Mouse (Mus musculus) liver, adult 2 months (tissue): Measurements from ENCODE around the gene Pbx2. TPM values are rescaled to one million over a fixed set of nuclear protein-coding genes. Genes with fewer than 3 reads are reported as not detected.

Experiments
- DNase-seq: peaks from one replicate; pipeline ENCODE4 v3.0.0-alpha.2; 2011; ENCODE audit warnings: low read depth, low spot score; ENCODE audit errors: extremely low read depth
- H3K27ac ChIP-seq: fragments of 200-500 bp; replicated peaks from 2 replicates; pipeline ENCODE4 v1.5.1; 2012; ENCODE audit warnings: low read depth, mild to moderate bottlenecking, control low read depth, inconsistent platforms, low read length; ENCODE audit not compliant: insufficient read depth
- H3K27me3 ChIP-seq: fragments of 200-500 bp; 2 replicates; pipeline ENCODE4 v1.6.1; 2012; ENCODE audit warnings: mild to moderate bottlenecking, moderate library complexity, low read length, inconsistent platforms; ENCODE audit not compliant: control insufficient read depth, insufficient read depth
- H3K36me3 ChIP-seq: fragments of 200-500 bp; 2 replicates; pipeline ENCODE4 v1.6.1; 2012; ENCODE audit warnings: low read length, inconsistent platforms; ENCODE audit not compliant: control insufficient read depth, insufficient read depth
- H3K4me1 ChIP-seq: fragments of 200-500 bp; 2 replicates; pipeline ENCODE4 v1.6.1; 2011; ENCODE audit warnings: low read length; ENCODE audit not compliant: control insufficient read depth, insufficient read depth
- H3K4me3 ChIP-seq: fragments of 200-500 bp; 2 replicates; pipeline ENCODE4 v1.5.1; 2011; ENCODE audit warnings: low read depth, mild to moderate bottlenecking, control low read depth, low read length, moderate library complexity; ENCODE audit not compliant: insufficient read depth
- H3K79me2 ChIP-seq: fragments of 200-500 bp; 2 replicates; pipeline ENCODE4 v1.6.1; 2012; ENCODE audit warnings: inconsistent platforms, mild to moderate bottlenecking, low read length, moderate library complexity; ENCODE audit not compliant: control insufficient read depth, insufficient read depth
- H3K9ac ChIP-seq: fragments of 200-500 bp; 2 replicates; pipeline ENCODE4 v1.6.1; 2012; ENCODE audit warnings: low read depth, mild to moderate bottlenecking, control low read depth, inconsistent platforms, low read length
- CTCF ChIP-seq: fragments of 200-500 bp; IDR thresholded peaks from 2 replicates; pipeline ENCODE4 v1.5.1; 2011; ENCODE audit warnings: low read depth, low read length, control low read depth
- POLR2A ChIP-seq: fragments of 200-500 bp; IDR thresholded peaks from 2 replicates; pipeline ENCODE4 v1.6.1; 2011; ENCODE audit warnings: low read length, control low read depth; ENCODE audit not compliant: insufficient read depth; ENCODE audit errors: extremely low read depth
- WGBS: fragments of 180-500 bp; shearing (Covaris S2); methylation state at CpG from one replicate; pipeline ENCODE4 v1.1.7; 2018; 5-methylcytosine and 5-hydroxymethylcytosine counted together
- polyA plus RNA-seq: library from polyadenylated mRNA; depleted of rRNA; stranded (reverse); fragments of >200 nt; gene quantifications from 2 replicates; pipeline ENCODE4 v1.2.3, GENCODE M21; 2012
- total RNA-seq: library from RNA; depleted of rRNA; stranded (reverse); fragments of >200 nt; gene quantifications from 2 replicates; pipeline ENCODE4 v1.2.3, GENCODE M21; 2014

Gene Pbx2
- total and polyA plus RNA-seq, 2 experiments = 10.9 to 21.1 TPM

DNA sequence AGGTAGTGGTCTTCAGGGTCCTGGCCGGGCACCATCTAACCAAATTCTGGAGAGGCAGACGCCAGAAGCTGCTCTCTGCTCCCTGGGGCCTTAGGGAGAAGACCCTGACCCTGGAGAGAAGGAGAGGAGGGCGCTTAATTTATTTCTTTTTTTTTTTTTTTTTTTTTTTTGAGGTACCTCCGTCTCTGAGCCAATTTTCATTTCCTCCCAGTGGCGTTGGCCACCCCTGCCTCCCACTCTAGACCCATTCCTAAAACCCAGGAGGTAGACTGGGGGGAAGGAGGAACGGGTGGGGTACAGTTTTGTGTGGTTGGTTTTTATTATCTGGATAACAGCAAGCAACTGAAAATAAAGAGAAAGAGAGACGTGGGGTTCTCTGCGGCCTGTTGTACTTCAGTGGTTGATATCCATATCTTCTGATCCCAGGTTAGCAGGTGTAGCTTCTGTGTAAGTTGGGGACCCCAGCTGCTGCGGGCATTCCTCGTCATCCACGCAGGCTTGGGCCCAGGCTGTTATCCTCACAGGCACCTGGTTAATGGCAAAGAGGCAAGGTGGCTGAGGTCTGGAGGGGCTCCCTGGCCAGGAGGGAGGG lies 22.1 kb downstream of the Pbx2 start:
- Histone ChIP-seq H3K4me3 (no peak overlapping the region), H3K27me3 (no peaks in the 10 kb centered on the region), H3K36me3 (no peaks in the 10 kb centered on the region; the same call in 1 of the 2 replicates), H3K79me2 (no peaks in the 10 kb centered on the region), H3K27ac (no peak overlapping the region), H3K9ac (no peak overlapping the region), H3K4me1 (no peaks in the 10 kb centered on the region)
- TF ChIP-seq CTCF (no peak), POLR2A (no peak)
- no peak for DNase-seq
- WGBS = 86% methylated on average over 11 of the region's 11 CpGs

- Histone ChIP-seq H3K4me1 (no peaks in the 10 kb centered on the region), H3K79me2 (no peaks in the 10 kb centered on the region), H3K4me3 (no peak overlapping the region), H3K27me3 (no peaks in the 10 kb centered on the region), H3K27ac (no peak overlapping the region), H3K36me3 (no peaks in the 10 kb centered on the region; the same call in 1 of the 2 replicates), H3K9ac (no peak overlapping the region)
- no peak for DNase-seq
- WGBS = 93% methylated on average over 10 of the region's 10 CpGs
- TF ChIP-seq CTCF (no peak), POLR2A (no peak)
Measured at GRCm38 (mm10) chr17:34613830-34614229, 22.8 kb downstream of the Pbx2 start.

- TF ChIP-seq POLR2A (no peak), CTCF (no peak)
- no peaks in the 10 kb centered on the region; the same call in 1 of the 2 replicates for H3K36me3 ChIP-seq
- H3K79me2 ChIP-seq = no peaks in the 10 kb centered on the region
- H3K4me1 ChIP-seq = no peaks in the 10 kb centered on the region
- DNase-seq = no peak
- H3K27ac ChIP-seq = no peak within 1 kb of the TSS
- WGBS = 90% methylated on average over 6 of the region's 6 CpGs
- H3K9ac ChIP-seq = no peak within 1 kb of the TSS
- no peak within 1 kb of the TSS for H3K4me3 ChIP-seq
- H3K27me3 ChIP-seq = no peaks in the 10 kb centered on the region
Measured at GRCm38 (mm10) chr17:34615871-34616270, 24.8 kb downstream of the Pbx2 start, which contains the start of gene Egfl8. Gene Egfl8, minus strand, starts transcription at chr17:34615971.

DNA sequence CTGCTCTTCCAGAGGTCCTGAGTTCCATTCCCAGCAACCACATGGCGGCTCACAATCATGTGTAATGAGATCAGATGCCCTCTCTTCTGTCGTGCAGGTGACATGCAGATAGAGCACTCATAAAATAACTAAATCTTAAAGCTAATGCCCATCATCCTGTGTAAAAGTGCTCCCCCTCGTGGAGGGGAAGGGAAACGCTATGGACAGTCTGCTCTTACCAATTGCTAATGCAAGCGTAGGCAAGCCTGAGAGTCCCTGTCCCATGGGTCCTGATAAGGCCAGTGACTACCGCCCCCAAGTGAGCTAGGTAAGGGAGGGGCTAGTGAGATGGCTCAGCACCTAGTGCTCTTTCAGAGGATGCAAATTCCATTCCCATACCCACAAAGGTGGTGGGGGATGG lies 27.9 kb downstream of the Pbx2 start:
- Histone ChIP-seq H3K27me3 (no peaks in the 10 kb centered on the region), H3K79me2 (no peaks in the 10 kb centered on the region), H3K4me1 (no peaks in the 10 kb centered on the region), H3K4me3 (no peak overlapping the region), H3K36me3 (peaks cover 10% of the 10 kb centered on the region), H3K27ac (no peak overlapping the region), H3K9ac (no peak overlapping the region)
- TF ChIP-seq POLR2A = no peak
- peak; percentile 69 for TF ChIP-seq CTCF
- WGBS = 19% methylated on average over 6 of the region's 6 CpGs
- peak; percentile 61 for DNase-seq

GRCm38 (mm10) chr17:34621006-34621405 lies 29.9 kb downstream of the Pbx2 start:
- 52% methylated on average over 8 of the region's 8 CpGs for WGBS
- Histone ChIP-seq H3K9ac (no peak overlapping the region), H3K27me3 (no peaks in the 10 kb centered on the region), H3K27ac (no peak overlapping the region), H3K4me1 (no peaks in the 10 kb centered on the region), H3K79me2 (no peaks in the 10 kb centered on the region), H3K36me3 (peaks cover 11% of the 10 kb centered on the region), H3K4me3 (no peak overlapping the region)
- TF ChIP-seq CTCF (no peak), POLR2A (no peak)
- no peak for DNase-seq

GRCm38 (mm10) chr17:34623161-34623560 lies 32.1 kb downstream of the Pbx2 start:
- Histone ChIP-seq H3K79me2 (no peaks in the 10 kb centered on the region), H3K4me1 (0 out of 2 replicates have a peak, but pooled peaks cover 5% of the 10 kb centered on the region), H3K4me3 (no peak overlapping the region), H3K9ac (no peak overlapping the region), H3K27me3 (no peaks in the 10 kb centered on the region), H3K36me3 (peaks cover 11% of the 10 kb centered on the region), H3K27ac (no peak overlapping the region)
- whole genome bisulfite sequencing = 89% methylated on average over 9 of the region's 9 CpGs
- no peak for TF ChIP-seq POLR2A
- no peak for TF ChIP-seq CTCF
- DNase-seq = no peak
